Mouse (Mus musculus) neural tube, embryonic 15.5 days (tissue): Measurements from ENCODE around the gene Hist1h3b. TPM values are rescaled to one million over a fixed set of nuclear protein-coding genes. Genes with fewer than 3 reads are reported as not detected.
A peak's percentile ranks its signal among the peaks of the same experiment; 100 is the strongest.
"Not testable (repeated sequence)": the region's sequence is repeated elsewhere in the genome, so short reads cannot be mapped to it uniquely, and the experiment has no call there.

Experiments used
- ATAC-seq: fragments of 200-750 bp; cut with Nextera tagmentation; 2 replicates; pipeline ENCODE4 v1.8.0; 2017; ENCODE audit warnings: mild to moderate bottlenecking, moderate TSS enrichment, moderate library complexity; ENCODE audit not compliant: low FRiP score
- H3K27ac ChIP-seq: fragments of 300-500 bp; sonication (generic); replicated peaks from 2 replicates; pipeline ENCODE4 v1.5.1; 2015; ENCODE audit warnings: mild to moderate bottlenecking, inconsistent platforms
- H3K27me3 ChIP-seq: fragments of 300-500 bp; sonication (generic); replicated peaks from 2 replicates; pipeline ENCODE4 v1.6.1; 2015; ENCODE audit warnings: inconsistent platforms
- H3K36me3 ChIP-seq: fragments of 300-500 bp; sonication (generic); 2 replicates; pipeline ENCODE4 v1.6.1; 2015; ENCODE audit warnings: inconsistent platforms
- H3K4me1 ChIP-seq: fragments of 300-500 bp; sonication (generic); 2 replicates; pipeline ENCODE4 v1.6.1; 2015; ENCODE audit warnings: inconsistent platforms
- H3K4me2 ChIP-seq: fragments of 300-500 bp; sonication (generic); 2 replicates; pipeline ENCODE4 v1.6.1; 2015; ENCODE audit warnings: inconsistent platforms, mild to moderate bottlenecking, moderate library complexity
- H3K4me3 ChIP-seq: fragments of 300-500 bp; sonication (generic); replicated peaks from 2 replicates; pipeline ENCODE4 v1.5.1; 2015; ENCODE audit warnings: mild to moderate bottlenecking, inconsistent platforms
- H3K9ac ChIP-seq: fragments of 300-500 bp; sonication (generic); replicated peaks from 2 replicates; pipeline ENCODE4 v1.6.1; 2015; ENCODE audit warnings: mild to moderate bottlenecking, inconsistent platforms
- H3K9me3 ChIP-seq: fragments of 300-500 bp; sonication (generic); replicated peaks from 2 replicates; pipeline ENCODE4 v1.6.1; 2016; ENCODE audit warnings: inconsistent platforms
- WGBS: fragments of 180-500 bp; shearing (Covaris S2); methylation state at CpG from one replicate; pipeline ENCODE4 v1.1.7; 2015; ENCODE audit warnings: mixed read lengths; 5-methylcytosine and 5-hydroxymethylcytosine counted together
- polyA plus RNA-seq: library from polyadenylated mRNA; unstranded; fragments of >200 nt; fragmentation: Nextera tagmentation; extraction: Ambion mirVana; gene quantifications from 2 replicates; pipeline ENCODE4 v1.2.1, GENCODE M21; 2015

Hist1h3b gene
- polyA plus RNA-seq, 1 experiment from 2014 or later = 1.2 TPM

GRCm38 (mm10) chr13:23739922-23740252 is 12.2 kb upstream of the Hist1h3b start:
- no peak; the same call in 1 of the 2 replicates for ATAC-seq
- Histone ChIP-seq H3K9ac (peak overlapping the region; percentile 56), H3K9me3 (no peaks in the 10 kb centered on the region), H3K4me1 (peaks cover 19% of the 10 kb centered on the region), H3K4me3 (peak overlapping the region; percentile 63), H3K27ac (peak overlapping the region; percentile 85), H3K36me3 (no peaks in the 10 kb centered on the region), H3K4me2 (peak overlapping the region; percentile 100), H3K27me3 (no peaks in the 10 kb centered on the region)
- under 1% methylated on average over 14 of the region's 14 CpGs for WGBS

DNA sequence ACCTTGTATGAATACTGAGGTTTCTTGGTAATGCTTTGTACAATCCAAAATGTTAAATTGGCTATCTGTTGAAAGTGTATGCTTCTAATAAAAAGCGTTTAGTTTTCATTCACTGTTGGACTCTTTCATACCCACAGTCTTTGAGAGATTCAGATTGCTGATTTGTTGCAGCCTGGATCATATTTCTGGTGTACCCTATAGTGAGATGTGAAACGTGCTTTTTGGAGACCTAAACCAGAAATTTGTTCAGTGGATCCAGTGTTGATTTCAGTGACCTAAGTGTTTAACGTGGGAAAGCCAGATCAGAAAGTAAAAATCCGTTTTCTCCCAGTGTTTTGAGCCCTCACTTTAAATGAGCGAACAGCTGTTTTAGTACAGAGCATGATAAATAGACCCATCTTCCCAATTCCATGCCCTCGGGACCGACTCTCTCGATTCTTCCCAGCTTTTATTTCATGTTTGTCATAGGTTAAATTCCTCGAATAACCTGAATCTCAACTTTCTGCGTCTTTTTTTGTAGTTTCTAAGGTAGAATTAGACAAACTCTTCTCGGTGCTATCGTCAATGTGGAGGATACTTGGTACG is 11.7 kb upstream of the Hist1h3b start:
- Histone ChIP-seq H3K27ac (peak overlapping the region; percentile 85), H3K4me3 (peak overlapping the region; percentile 63), H3K4me2 (peak overlapping the region; percentile 100), H3K9me3 (no peaks in the 10 kb centered on the region), H3K9ac (peak overlapping the region; percentile 56), H3K27me3 (no peaks in the 10 kb centered on the region), H3K36me3 (no peaks in the 10 kb centered on the region), H3K4me1 (peaks cover 21% of the 10 kb centered on the region)
- whole genome bisulfite sequencing = 33% methylated on average over 13 of the region's 13 CpGs
- ATAC-seq = no peak

GRCm38 (mm10) chr13:23740910-23741309 is 11.2 kb upstream of the Hist1h3b start:
- Histone ChIP-seq H3K4me2 (peak overlapping the region; percentile 100; the same call in 1 of the 2 replicates), H3K27ac (no peak overlapping the region), H3K36me3 (no peaks in the 10 kb centered on the region), H3K4me1 (peaks cover 25% of the 10 kb centered on the region), H3K9me3 (no peaks in the 10 kb centered on the region), H3K9ac (no peak overlapping the region), H3K4me3 (no peak overlapping the region), H3K27me3 (no peaks in the 10 kb centered on the region)
- ATAC-seq = no peak
- 65% methylated on average over 5 of the region's 5 CpGs for WGBS

DNA sequence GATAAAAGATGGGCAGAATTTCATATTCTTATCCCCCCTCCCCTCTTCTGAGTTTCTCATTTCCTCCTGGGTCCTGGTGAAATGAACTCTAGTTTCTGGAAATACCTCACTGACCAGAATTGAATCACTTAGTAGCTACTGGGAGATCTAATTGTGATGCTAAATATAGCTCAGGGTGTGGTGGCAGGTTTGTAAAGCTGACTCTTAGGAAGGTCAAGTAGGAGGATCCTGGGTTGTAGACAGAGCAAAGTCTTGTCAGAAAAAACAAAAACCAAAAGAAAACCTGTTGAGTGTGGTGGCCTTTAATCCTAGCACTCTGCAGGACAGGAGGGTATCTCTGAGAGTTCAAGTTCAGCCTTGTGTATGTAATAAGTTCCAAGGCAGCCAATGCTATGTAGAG is 10.1 kb upstream of the Hist1h3b start:
- Histone ChIP-seq H3K27ac (no peak overlapping the region), H3K27me3 (no peaks in the 10 kb centered on the region), H3K9ac (no peak overlapping the region), H3K4me3 (no peak overlapping the region), H3K4me2 (no peak overlapping the region), H3K4me1 (peaks cover 27% of the 10 kb centered on the region), H3K9me3 (no peaks in the 10 kb centered on the region), H3K36me3 (no peaks in the 10 kb centered on the region)
- no peak for ATAC-seq

DNA sequence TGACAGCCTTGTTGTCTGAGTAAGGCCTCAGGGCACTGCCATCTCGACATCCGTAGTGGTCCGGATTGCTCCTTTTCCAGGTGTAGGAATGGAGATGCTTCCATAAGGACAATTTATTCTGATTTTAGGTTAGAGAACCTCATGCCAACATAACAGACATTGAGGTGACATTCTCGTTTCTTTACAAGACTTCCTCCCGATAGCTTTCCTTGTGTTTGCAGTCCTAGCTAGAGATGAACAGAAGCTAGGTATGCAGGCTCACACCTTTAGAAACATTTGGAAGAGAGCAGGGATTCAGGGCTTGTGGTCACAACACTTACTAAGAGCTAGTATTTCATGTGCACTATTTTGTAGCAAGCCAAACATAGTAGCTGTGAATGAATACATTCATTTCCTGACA is 8.9 kb upstream of the Hist1h3b start:
- no peak for ATAC-seq
- Histone ChIP-seq H3K36me3 (no peaks in the 10 kb centered on the region), H3K4me3 (no peak overlapping the region), H3K9ac (no peak overlapping the region; the same call in 1 of the 2 replicates), H3K27ac (no peak overlapping the region), H3K4me1 (peaks cover 32% of the 10 kb centered on the region), H3K27me3 (no peaks in the 10 kb centered on the region), H3K9me3 (no peaks in the 10 kb centered on the region), H3K4me2 (no peak overlapping the region)
- 84% methylated on average over 5 of the region's 5 CpGs for WGBS

GRCm38 (mm10) chr13:23743963-23744362 is 8.1 kb upstream of the Hist1h3b start:
- H3K27ac ChIP-seq = no peak overlapping the region
- no peaks in the 10 kb centered on the region for H3K27me3 ChIP-seq
- no peaks in the 10 kb centered on the region for H3K36me3 ChIP-seq
- H3K4me3 ChIP-seq = no peak overlapping the region
- ATAC-seq = no peak
- H3K4me2 ChIP-seq = no peak overlapping the region
- peaks cover 31% of the 10 kb centered on the region for H3K4me1 ChIP-seq
- no peaks in the 10 kb centered on the region for H3K9me3 ChIP-seq
- no peak overlapping the region for H3K9ac ChIP-seq
- 52% methylated on average over 4 of the region's 4 CpGs for WGBS

GRCm38 (mm10) chr13:23744421-23745380 is 7.4 kb upstream of the Hist1h3b start:
- WGBS = 1% methylated on average over 23 of the region's 36 CpGs
- H3K36me3 ChIP-seq = no peaks in the 10 kb centered on the region
- no peak overlapping the region for H3K9ac ChIP-seq
- no peaks in the 10 kb centered on the region for H3K27me3 ChIP-seq
- peak overlapping the region; percentile 46 for H3K4me3 ChIP-seq
- peak overlapping the region; percentile 81 for H3K4me2 ChIP-seq
- no peaks in the 10 kb centered on the region for H3K9me3 ChIP-seq
- no peak for ATAC-seq
- H3K27ac ChIP-seq = no peak overlapping the region
- peaks cover 23% of the 10 kb centered on the region for H3K4me1 ChIP-seq

- H3K4me2 ChIP-seq = peak within 1 kb of the TSS; percentile 81
- no peaks in the 10 kb centered on the region for H3K27me3 ChIP-seq
- H3K9me3 ChIP-seq = no peaks in the 10 kb centered on the region
- peak within 1 kb of the TSS; percentile 51 for H3K9ac ChIP-seq
- 1% methylated on average over 27 of the region's 28 CpGs for WGBS
- H3K4me3 ChIP-seq = peak within 1 kb of the TSS; percentile 46
- peaks cover 16% of the 10 kb centered on the region for H3K4me1 ChIP-seq
- peak; percentile 81 for ATAC-seq
- peak within 1 kb of the TSS; percentile 96 for H3K27ac ChIP-seq
- H3K36me3 ChIP-seq = no peaks in the 10 kb centered on the region
These were observed 6.5 kb upstream of the Hist1h3b start, which contains the start of gene Hist1h3c for GRCm38 (mm10) chr13:23745381-23746161. Gene Hist1h3c (minus strand): TSS chr13:23745602.

- not testable (repeated sequence) for H3K36me3 ChIP-seq, H3K9me3 ChIP-seq, H3K27me3 ChIP-seq
- H3K4me1 ChIP-seq = peaks cover 18% of the 10 kb centered on the region
- H3K4me3 ChIP-seq = peak within 1 kb of the TSS; percentile 46
- under 1% methylated on average over 42 of the region's 58 CpGs for WGBS
- peak within 1 kb of the TSS; percentile 81 for H3K4me2 ChIP-seq
- peak within 1 kb of the TSS; percentile 51 for H3K9ac ChIP-seq
- peak; percentile 93 for ATAC-seq
- peak within 1 kb of the TSS; percentile 96 for H3K27ac ChIP-seq
These were observed 5.6 kb upstream of the Hist1h3b start, which contains the start of gene Hist1h2bb for GRCm38 (mm10) chr13:23746201-23747080. Gene Hist1h2bb (plus strand): TSS chr13:23746734.

DNA sequence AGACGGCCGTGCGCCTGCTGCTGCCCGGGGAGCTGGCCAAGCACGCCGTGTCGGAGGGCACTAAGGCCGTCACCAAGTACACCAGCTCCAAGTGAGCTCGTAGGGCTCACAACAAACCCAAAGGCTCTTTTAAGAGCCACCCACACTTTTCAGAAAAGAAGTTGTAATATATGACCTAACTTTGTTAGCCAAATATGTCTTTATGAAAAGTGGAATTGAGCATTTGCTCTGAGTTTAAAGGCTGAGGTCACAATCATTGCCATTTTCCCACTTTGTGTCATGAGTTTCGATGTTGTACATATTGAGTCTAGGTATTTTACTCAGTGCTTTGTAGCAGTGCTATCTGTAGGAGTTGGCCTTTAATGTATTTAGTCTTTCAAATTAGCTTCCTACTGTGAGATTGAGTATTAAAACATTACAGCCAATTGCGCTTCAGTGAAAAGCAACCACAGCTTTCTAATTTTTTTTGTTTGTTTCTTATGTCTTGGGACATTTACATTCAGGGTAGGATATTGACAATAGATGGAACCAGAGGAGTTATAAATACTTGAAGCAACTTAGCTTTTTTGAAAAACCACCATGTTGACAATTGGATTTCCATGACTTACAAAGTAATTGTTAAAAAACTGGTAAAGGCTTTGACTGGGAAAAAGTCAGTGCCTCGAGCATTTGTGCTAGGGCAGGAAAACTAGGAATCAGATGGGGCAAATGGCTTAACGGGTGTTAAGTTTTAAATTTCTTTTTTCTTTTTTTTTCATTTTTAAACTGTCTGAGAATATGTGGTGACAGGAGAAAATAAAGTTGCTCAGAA is 4.8 kb upstream of the Hist1h3b start:
- Histone ChIP-seq H3K4me1 (peaks cover 22% of the 10 kb centered on the region), H3K27me3 (no peaks in the 10 kb centered on the region), H3K9me3 (no peaks in the 10 kb centered on the region), H3K4me2 (peak overlapping the region; percentile 81), H3K4me3 (peak overlapping the region; percentile 46), H3K27ac (peak overlapping the region; percentile 96), H3K9ac (0 out of 2 replicates have a peak overlapping the region, but pooled peaks have one; percentile 29), H3K36me3 (no peaks in the 10 kb centered on the region)
- WGBS = 3% methylated on average over 10 of the region's 13 CpGs
- ATAC-seq = peak; percentile 16; the same call in 1 of the 2 replicates
